Mouse (Mus musculus) frontal cortex, adult 2 months (tissue): ENCODE results near the gene Pax7. TPM values are rescaled to one million over a fixed set of nuclear protein-coding genes. Genes with fewer than 3 reads are reported as not detected.

Source experiments
- DNase-seq, 2 experiments: peaks; one replicate each; pipeline ENCODE4 v3.0.0; 2022; ENCODE audit warnings: low spot score in 1 of 2; ENCODE audit errors: extremely low spot score in 1 of 2
- polyA plus RNA-seq: library from polyadenylated mRNA; depleted of rRNA; stranded (reverse); fragments of >200 nt; gene quantifications from 2 replicates; pipeline ENCODE4 v1.2.3, GENCODE M21; 2012; rRNA removed

Gene Pax7
- polyA plus RNA-seq, 1 experiment, result 0.02 TPM

- no peak for DNase-seq
Measured at GRCm38 (mm10) chr4:139698602-139699001, 134.7 kb downstream of the Pax7 start.

DNA sequence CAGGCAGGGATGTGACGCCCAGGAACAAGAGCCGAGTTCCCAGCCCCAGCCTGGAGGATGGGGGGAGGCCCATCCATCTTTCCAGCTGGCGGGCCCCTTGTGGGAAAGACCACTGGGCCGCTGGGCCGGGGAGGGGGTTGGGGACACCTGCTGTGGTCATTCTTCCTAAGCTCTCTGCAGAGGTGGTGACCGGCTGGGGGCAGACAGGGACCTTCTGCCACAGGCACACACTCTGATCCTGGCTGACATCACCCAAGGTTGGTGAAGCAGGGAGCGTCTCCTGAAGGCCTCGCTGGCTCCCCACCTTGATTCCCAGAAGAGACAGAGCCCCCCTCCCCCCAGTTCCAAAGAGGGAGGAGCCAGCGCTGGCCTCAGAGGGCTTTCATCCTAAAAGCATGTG lies 135.6 kb downstream of the Pax7 start:
- DNase-seq, result no peak

DNA sequence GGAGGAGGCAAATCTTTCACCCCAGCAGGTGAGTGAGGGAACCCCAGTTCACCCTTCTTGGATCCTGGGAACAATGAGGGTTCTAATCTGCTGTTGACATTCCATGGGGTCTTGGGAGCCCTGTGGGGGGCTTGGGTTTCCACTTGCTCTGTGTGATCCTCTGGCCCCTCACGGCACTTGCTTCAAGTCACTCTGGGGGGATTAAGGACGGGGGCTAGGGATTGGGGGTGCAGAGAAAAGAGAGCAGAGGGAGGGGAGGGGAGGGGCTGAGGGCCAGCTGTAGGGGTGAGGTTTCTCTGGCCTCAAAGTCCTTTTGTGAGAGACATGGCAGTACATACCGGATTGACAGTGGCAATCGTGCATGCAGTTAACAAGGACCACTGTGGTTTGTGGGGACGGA lies 140.0 kb downstream of the Pax7 start:
- DNase-seq, result no peak

DNA sequence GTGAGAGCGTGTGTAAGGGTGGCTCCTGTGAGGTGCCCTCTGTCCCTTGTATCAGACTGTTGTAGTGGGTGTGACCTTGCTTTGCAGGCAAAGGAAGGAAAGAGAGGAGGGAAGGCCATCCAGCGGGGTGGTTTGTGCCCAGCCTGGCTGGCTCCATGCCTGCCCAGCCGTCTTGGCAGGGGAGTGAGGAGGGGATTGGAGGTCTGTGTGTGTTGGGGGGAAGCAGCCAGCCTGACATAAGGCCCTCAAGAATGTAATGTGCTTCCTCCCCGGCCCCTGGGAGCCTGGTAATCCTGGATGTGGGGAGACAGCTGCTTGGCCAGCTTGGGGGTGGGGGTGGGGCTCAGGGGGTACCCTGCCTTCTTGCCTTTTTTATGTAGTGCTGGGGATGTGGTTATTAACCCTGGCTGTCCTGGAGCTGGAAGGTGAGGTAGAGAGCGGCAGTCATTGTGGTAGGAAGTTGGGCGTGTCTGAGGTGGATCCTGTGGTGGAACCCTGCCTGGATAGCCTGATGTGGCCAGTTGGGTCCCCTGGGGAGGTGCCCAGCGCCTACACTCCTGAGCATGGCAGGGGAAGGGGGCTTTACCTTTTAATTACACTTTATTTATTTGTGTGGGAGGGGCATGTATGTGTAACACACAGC lies 143.6 kb downstream of the Pax7 start:
- DNase-seq, result no peak

GRCm38 (mm10) chr4:139688058-139688457 lies 145.3 kb downstream of the Pax7 start:
- no peak for DNase-seq

Other genes with a start within 250 kb of the Pax7 start
- gene Gm21969, start 230.3 kb downstream of the Pax7 start, polyA plus RNA-seq, result 0.02 and 0.04 TPM in 2 replicates
- 22.6 and 24.7 TPM in 2 replicates for gene Aldh4a1, start 210.7 kb downstream of the Pax7 start, polyA plus RNA-seq
- 0.06 TPM in 1 of 2 replicates, not detected in the other for gene Tas1r2, start 180.0 kb downstream of the Pax7 start, polyA plus RNA-seq
- gene Klhdc7a, start 134.5 kb upstream of the Pax7 start, polyA plus RNA-seq, result 4.4 and 5.0 TPM in 2 replicates